Mouse (Mus musculus) liver, embryonic 13.5 days (tissue): ENCODE results near the gene Lrrc8d. TPM values are rescaled to one million over a fixed set of nuclear protein-coding genes. Genes with fewer than 3 reads are reported as not detected.

Experiments used
- ATAC-seq: fragments of 200-750 bp; cut with Nextera tagmentation; 2 replicates; pipeline ENCODE4 v1.8.0; 2017; ENCODE audit warnings: low read depth, mild to moderate bottlenecking, moderate number of reproducible peaks, moderate library complexity
- DNase-seq: peaks from one replicate; pipeline ENCODE4 v3.0.0; 2022
- H3K27ac ChIP-seq: fragments of 300-500 bp; sonication (generic); 2 replicates; pipeline ENCODE4 v1.5.1; 2015; ENCODE audit warnings: moderate library complexity, mild to moderate bottlenecking, inconsistent platforms
- H3K27me3 ChIP-seq: fragments of 300-500 bp; sonication (generic); 2 replicates; pipeline ENCODE4 v1.6.1; 2015; ENCODE audit warnings: mild to moderate bottlenecking, inconsistent platforms
- H3K36me3 ChIP-seq: fragments of 300-500 bp; sonication (generic); 2 replicates; pipeline ENCODE4 v1.6.1; 2015; ENCODE audit warnings: mild to moderate bottlenecking, inconsistent platforms
- H3K4me1 ChIP-seq: fragments of 300-500 bp; sonication (generic); replicated peaks from 2 replicates; pipeline ENCODE4 v1.6.1; 2015; ENCODE audit warnings: inconsistent platforms
- H3K4me2 ChIP-seq: fragments of 300-500 bp; sonication (generic); 2 replicates; pipeline ENCODE4 v1.6.1; 2015; ENCODE audit warnings: inconsistent platforms, mild to moderate bottlenecking, moderate library complexity
- H3K4me3 ChIP-seq: fragments of 300-500 bp; sonication (generic); replicated peaks from 2 replicates; pipeline ENCODE4 v1.5.1; 2015; ENCODE audit warnings: mild to moderate bottlenecking, inconsistent platforms
- H3K9ac ChIP-seq: fragments of 300-500 bp; sonication (generic); 2 replicates; pipeline ENCODE4 v1.6.1; 2015; ENCODE audit warnings: mild to moderate bottlenecking, inconsistent platforms
- H3K9me3 ChIP-seq: fragments of 300-500 bp; sonication (generic); replicated peaks from 2 replicates; pipeline ENCODE4 v1.6.1; 2016; ENCODE audit warnings: inconsistent platforms
- WGBS: fragments of 180-500 bp; shearing (Covaris S2); methylation state at CpG from one replicate; pipeline ENCODE4 v1.1.7; 2015; ENCODE audit not compliant: insufficient replicate concordance; 5-methylcytosine and 5-hydroxymethylcytosine counted together
- polyA plus RNA-seq: library from polyadenylated mRNA; unstranded; fragments of >200 nt; fragmentation: Nextera tagmentation; extraction: Ambion mirVana; gene quantifications from 2 replicates; pipeline ENCODE4 v1.2.1, GENCODE M21; 2015

Lrrc8d gene
- polyA plus RNA-seq, 1 experiment from 2014 or later = 9.4 TPM

- DNase-seq = no peak
- Histone ChIP-seq H3K4me2 (no peak overlapping the region), H3K4me1 (peaks cover 31% of the 10 kb centered on the region), H3K27me3 (no peaks in the 10 kb centered on the region), H3K9ac (no peak overlapping the region), H3K4me3 (no peak overlapping the region), H3K36me3 (no peaks in the 10 kb centered on the region), H3K9me3 (no peaks in the 10 kb centered on the region), H3K27ac (peak overlapping the region; percentile 47)
- WGBS = 43% methylated on average over 13 of the region's 13 CpGs
- ATAC-seq = peak; percentile 28; the same call in 1 of the 2 replicates
Measured at GRCm38 (mm10) chr5:105799850-105800635, 100.3 kb downstream of the Lrrc8d start.

- Histone ChIP-seq H3K4me1 (peaks cover 31% of the 10 kb centered on the region), H3K9ac (no peak overlapping the region), H3K27ac (peak overlapping the region; percentile 47), H3K4me2 (no peak overlapping the region), H3K27me3 (no peaks in the 10 kb centered on the region), H3K4me3 (no peak overlapping the region), H3K36me3 (peaks cover 4% of the 10 kb centered on the region; the same call in 1 of the 2 replicates), H3K9me3 (no peaks in the 10 kb centered on the region)
- WGBS = 77% methylated on average over 10 of the region's 10 CpGs
- ATAC-seq (peak; percentile 30; the same call in 1 of the 2 replicates), DNase-seq (no peak)
Measured at GRCm38 (mm10) chr5:105801031-105801529, 101.3 kb downstream of the Lrrc8d start.

GRCm38 (mm10) chr5:105805955-105806354, 106.2 kb downstream of the Lrrc8d start:
- Histone ChIP-seq H3K27ac (no peak overlapping the region), H3K27me3 (no peaks in the 10 kb centered on the region), H3K9ac (no peak overlapping the region), H3K4me1 (peaks cover 28% of the 10 kb centered on the region), H3K36me3 (peaks cover 7% of the 10 kb centered on the region), H3K4me3 (no peak overlapping the region), H3K4me2 (no peak overlapping the region), H3K9me3 (no peaks in the 10 kb centered on the region)
- no peak for DNase-seq
- 84% methylated on average over 12 of the region's 12 CpGs for WGBS
- ATAC-seq = no peak

- peaks cover 17% of the 10 kb centered on the region for H3K36me3 ChIP-seq
- DNase-seq = no peak
- WGBS = 50% methylated on average over 7 of the region's 7 CpGs
- no peak overlapping the region for H3K27ac ChIP-seq
- H3K4me3 ChIP-seq = no peak overlapping the region
- H3K4me1 ChIP-seq = peaks cover 20% of the 10 kb centered on the region
- no peaks in the 10 kb centered on the region for H3K27me3 ChIP-seq
- no peak overlapping the region for H3K4me2 ChIP-seq
- ATAC-seq = peak; percentile 32; the same call in 1 of the 2 replicates
- no peak overlapping the region for H3K9ac ChIP-seq
- H3K9me3 ChIP-seq = no peaks in the 10 kb centered on the region
Measured at GRCm38 (mm10) chr5:105807461-105807860, 107.7 kb downstream of the Lrrc8d start.

- H3K4me1 ChIP-seq = peaks cover 20% of the 10 kb centered on the region
- no peak overlapping the region for H3K9ac ChIP-seq
- H3K9me3 ChIP-seq = 0 out of 2 replicates have a peak, but pooled peaks cover 10% of the 10 kb centered on the region
- H3K27me3 ChIP-seq = no peaks in the 10 kb centered on the region
- ATAC-seq (no peak), DNase-seq (no peak)
- 78% methylated on average over 11 of the region's 11 CpGs for WGBS
- H3K36me3 ChIP-seq = peaks cover 33% of the 10 kb centered on the region
- H3K4me2 ChIP-seq = no peak overlapping the region
- no peak overlapping the region for H3K4me3 ChIP-seq
- H3K27ac ChIP-seq = no peak overlapping the region
Measured at GRCm38 (mm10) chr5:105809056-105809455, 109.3 kb downstream of the Lrrc8d start.

GRCm38 (mm10) chr5:105813036-105813435, 113.3 kb downstream of the Lrrc8d start:
- H3K4me1 ChIP-seq = peaks cover 15% of the 10 kb centered on the region
- no peak overlapping the region for H3K4me3 ChIP-seq
- no peaks in the 10 kb centered on the region for H3K27me3 ChIP-seq
- peaks cover 33% of the 10 kb centered on the region for H3K36me3 ChIP-seq
- H3K4me2 ChIP-seq = no peak overlapping the region
- no peak overlapping the region for H3K9ac ChIP-seq
- WGBS = 87% methylated on average over 14 of the region's 14 CpGs
- 0 out of 2 replicates have a peak, but pooled peaks cover 10% of the 10 kb centered on the region for H3K9me3 ChIP-seq
- DNase-seq = no peak
- no peak overlapping the region for H3K27ac ChIP-seq
- no peak for ATAC-seq

- Histone ChIP-seq H3K9ac (no peak overlapping the region), H3K4me2 (no peak overlapping the region), H3K4me3 (no peak overlapping the region), H3K4me1 (peaks cover 9% of the 10 kb centered on the region), H3K36me3 (peaks cover 33% of the 10 kb centered on the region), H3K27me3 (no peaks in the 10 kb centered on the region), H3K9me3 (0 out of 2 replicates have a peak, but pooled peaks cover 10% of the 10 kb centered on the region), H3K27ac (no peak overlapping the region)
- DNase-seq (no peak), ATAC-seq (no peak)
- 75% methylated on average over 10 of the region's 10 CpGs for WGBS
Measured at GRCm38 (mm10) chr5:105813974-105814373, 114.2 kb downstream of the Lrrc8d start.

- Histone ChIP-seq H3K4me1 (peaks cover 9% of the 10 kb centered on the region), H3K4me2 (no peak overlapping the region), H3K27ac (no peak overlapping the region), H3K4me3 (no peak overlapping the region), H3K27me3 (no peaks in the 10 kb centered on the region), H3K9me3 (0 out of 2 replicates have a peak, but pooled peaks cover 10% of the 10 kb centered on the region), H3K36me3 (peaks cover 31% of the 10 kb centered on the region), H3K9ac (no peak overlapping the region)
- DNase-seq (no peak), ATAC-seq (no peak)
- 76% methylated on average over 14 of the region's 14 CpGs for WGBS
Measured at GRCm38 (mm10) chr5:105816118-105816517, 116.3 kb downstream of the Lrrc8d start.

GRCm38 (mm10) chr5:105817248-105817976, 117.6 kb downstream of the Lrrc8d start:
- 62% methylated on average over 9 of the region's 9 CpGs for WGBS
- no peak for DNase-seq
- 0 out of 2 replicates have a peak, but pooled peaks have one; percentile 29 for ATAC-seq

GRCm38 (mm10) chr5:105818411-105818810, 118.6 kb downstream of the Lrrc8d start:
- Histone ChIP-seq H3K4me2 (no peak overlapping the region), H3K4me1 (peaks cover 14% of the 10 kb centered on the region), H3K9me3 (0 out of 2 replicates have a peak, but pooled peaks cover 2% of the 10 kb centered on the region), H3K36me3 (peaks cover 10% of the 10 kb centered on the region), H3K4me3 (no peak overlapping the region), H3K27me3 (no peaks in the 10 kb centered on the region), H3K9ac (no peak overlapping the region), H3K27ac (no peak overlapping the region)
- DNase-seq = no peak
- WGBS = 78% methylated on average over 5 of the region's 5 CpGs
- no peak for ATAC-seq

More at GRCm38 (mm10) chr5:105817248-105817976, 117.6 kb downstream of the Lrrc8d start:
- Histone ChIP-seq H3K4me2 (no peak overlapping the region), H3K4me1 (peaks cover 9% of the 10 kb centered on the region), H3K27ac (0 out of 2 replicates have a peak overlapping the region, but pooled peaks have one; percentile 5), H3K9me3 (0 out of 2 replicates have a peak, but pooled peaks cover 10% of the 10 kb centered on the region), H3K4me3 (no peak overlapping the region), H3K27me3 (no peaks in the 10 kb centered on the region), H3K36me3 (peaks cover 20% of the 10 kb centered on the region), H3K9ac (no peak overlapping the region)

- ATAC-seq = no peak
- no peaks in the 10 kb centered on the region for H3K9me3 ChIP-seq
- no peak overlapping the region for H3K4me3 ChIP-seq
- no peaks in the 10 kb centered on the region for H3K36me3 ChIP-seq
- H3K4me2 ChIP-seq = no peak overlapping the region
- no peaks in the 10 kb centered on the region for H3K27me3 ChIP-seq
- 77% methylated on average over 6 of the region's 6 CpGs for WGBS
- DNase-seq = no peak
- H3K9ac ChIP-seq = no peak overlapping the region
- peaks cover 43% of the 10 kb centered on the region for H3K4me1 ChIP-seq
- H3K27ac ChIP-seq = no peak overlapping the region
Measured at GRCm38 (mm10) chr5:105821390-105821789, 121.6 kb downstream of the Lrrc8d start.
